Mouse (Mus musculus): ENCODE data around the gene Fmo2. TPM values are rescaled to one million over a fixed set of nuclear protein-coding genes. Genes with fewer than 3 reads are reported as not detected.

The Fmo2 gene
- polyA plus RNA-seq (2014; fragmentation: Nextera tagmentation; extraction: Ambion mirVana): 0.39 and 0.97 TPM in 2 replicates

DNA sequence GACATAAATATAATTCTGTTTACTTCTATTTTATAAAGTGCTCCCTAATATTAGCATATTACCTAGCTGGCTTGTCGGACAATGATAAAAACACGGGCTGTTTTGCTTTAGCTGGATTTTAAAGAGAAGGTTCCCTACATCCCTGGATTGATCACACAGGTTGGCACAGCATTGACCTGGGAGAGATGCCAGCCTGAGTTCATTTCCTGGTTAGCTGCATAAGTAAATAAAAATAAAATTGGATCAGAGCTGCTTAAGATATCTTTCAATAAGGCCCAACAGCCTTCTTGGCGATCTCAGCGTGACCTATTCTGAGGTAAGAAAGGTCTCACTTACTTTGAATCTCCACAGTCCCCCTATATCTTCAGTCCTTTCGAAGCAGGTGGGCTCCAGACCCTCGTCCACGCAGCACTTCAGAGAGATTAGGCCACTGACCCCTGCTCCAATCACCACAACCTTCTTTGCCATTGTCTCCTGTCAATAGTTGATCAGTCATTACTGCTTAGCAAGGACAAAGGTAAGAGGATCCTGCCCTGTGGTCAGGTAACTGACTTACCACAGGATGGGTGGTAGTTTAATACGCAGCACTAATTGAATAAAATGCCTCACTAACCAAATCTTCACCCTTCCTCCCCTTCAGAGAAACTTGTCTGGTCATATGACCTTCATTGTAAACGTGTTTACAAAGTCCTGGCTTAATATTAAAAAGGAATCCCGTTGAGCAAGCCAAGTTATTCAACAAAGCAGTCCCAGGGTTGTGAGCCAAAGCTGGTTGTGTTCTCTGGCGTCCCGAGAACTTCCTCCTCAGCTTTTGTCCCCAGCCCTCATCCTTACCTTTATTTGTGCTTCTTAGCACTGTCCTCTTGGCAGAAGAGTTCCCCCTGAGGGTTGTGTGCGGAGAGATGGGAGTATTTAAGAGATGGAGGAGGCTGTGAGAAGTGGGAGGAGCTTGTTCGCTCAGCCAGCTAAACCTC, at the start of gene Fmo2:
Gene Fmo2, minus strand, starts transcription at position 889 of the 974 bp plus-strand sequence.
- H3K9ac ChIP-seq (ENCODE audit: low read depth, low read length): no peak within 1 kb of the TSS
- H3K27me3 ChIP-seq (ENCODE audit: control insufficient read depth, insufficient read depth, low read length): no peaks in the 10 kb centered on the region
- H3K9me3 ChIP-seq (replicated peaks; ENCODE audit: control insufficient read depth, low read length): no peaks in the 10 kb centered on the region
- 66% methylated on average over 14 of the region's 14 CpGs for WGBS (ENCODE audit: insufficient replicate concordance)
- no peak within 1 kb of the TSS for H3K4me2 ChIP-seq
- H3K36me3 ChIP-seq (ENCODE audit: control insufficient read depth, insufficient read depth, low read length): no peaks in the 10 kb centered on the region
- no peak within 1 kb of the TSS for H3K4me3 ChIP-seq (ENCODE audit: low read depth, low read length)
- H3K27ac ChIP-seq (ENCODE audit: low read depth, low read length): no peak within 1 kb of the TSS
- no peaks in the 10 kb centered on the region for H3K4me1 ChIP-seq (ENCODE audit: control insufficient read depth, insufficient read depth, low read length)
- ATAC-seq (replicated peaks; ENCODE audit: insufficient number of reproducible peaks, low FRiP score, low TSS enrichment): no peak

DNA sequence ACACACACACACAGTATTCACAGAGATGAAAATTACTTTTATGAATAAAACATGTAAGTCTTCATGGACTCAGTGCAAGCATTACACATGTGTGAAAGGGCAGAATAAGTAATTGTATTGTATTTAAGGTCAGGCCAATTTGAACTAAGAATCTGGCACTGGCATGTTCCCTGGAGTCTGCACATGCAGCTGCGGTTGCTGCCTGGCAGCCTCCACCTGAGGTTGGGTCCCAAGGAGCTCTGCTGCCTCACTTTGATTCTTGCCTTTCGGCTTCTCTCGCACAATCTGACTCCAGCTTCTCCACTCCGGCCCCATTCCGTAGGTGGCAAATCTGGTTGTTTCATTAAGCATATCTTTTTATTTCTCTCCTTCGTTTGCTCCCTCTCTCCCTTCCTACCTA, 49.4 kb upstream of the Fmo2 start:
- Histone ChIP-seq H3K9ac (ENCODE audit: low read depth, low read length) (no peak overlapping the region), H3K27ac (ENCODE audit: low read depth, low read length) (no peak overlapping the region), H3K27me3 (ENCODE audit: control insufficient read depth, insufficient read depth, low read length) (no peaks in the 10 kb centered on the region), H3K4me3 (ENCODE audit: low read depth, low read length) (no peak overlapping the region), H3K9me3 (replicated peaks; ENCODE audit: control insufficient read depth, low read length) (no peaks in the 10 kb centered on the region), H3K4me2 (no peak overlapping the region), H3K4me1 (ENCODE audit: control insufficient read depth, insufficient read depth, low read length) (no peaks in the 10 kb centered on the region), H3K36me3 (ENCODE audit: control insufficient read depth, insufficient read depth, low read length) (no peaks in the 10 kb centered on the region)
- WGBS (ENCODE audit: insufficient replicate concordance): 90% methylated on average over 6 of the region's 6 CpGs
- no peak for ATAC-seq (replicated peaks; ENCODE audit: insufficient number of reproducible peaks, low FRiP score, low TSS enrichment)

DNA sequence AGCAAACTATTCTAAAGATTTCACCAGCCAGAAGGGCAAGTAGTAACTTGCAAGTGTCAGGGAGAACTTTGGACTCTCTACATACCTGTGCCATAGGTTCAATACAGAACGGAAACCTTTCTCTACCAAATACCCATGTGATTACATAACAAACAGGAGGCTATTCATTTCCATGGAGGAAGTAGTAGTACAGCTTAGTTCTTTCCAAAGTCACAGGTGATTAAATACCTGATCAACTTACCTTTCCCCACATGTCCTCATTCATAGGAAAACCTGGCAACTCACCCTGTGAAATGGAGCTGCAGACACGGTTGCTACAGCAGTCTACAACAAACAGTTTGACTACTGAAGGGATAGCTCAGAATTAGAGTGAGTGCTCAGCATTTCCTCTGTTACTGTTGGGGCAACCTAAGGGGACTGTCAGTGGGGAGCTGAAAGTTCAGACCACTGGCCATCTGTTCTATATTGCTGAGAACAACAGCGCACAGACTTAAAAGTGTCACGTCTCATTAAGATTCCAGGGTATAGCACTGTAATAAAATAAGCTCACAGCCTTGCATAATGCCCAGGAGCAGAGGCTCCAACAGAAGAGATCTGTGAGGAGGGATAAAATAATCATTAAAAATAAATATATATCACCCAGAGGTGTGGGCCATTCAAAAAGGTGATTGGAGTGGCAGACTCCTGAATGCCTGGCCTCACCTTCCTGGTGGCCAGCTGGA, 48.5 kb upstream of the Fmo2 start:
- Histone ChIP-seq H3K9me3 (replicated peaks; ENCODE audit: control insufficient read depth, low read length) (no peaks in the 10 kb centered on the region), H3K27me3 (ENCODE audit: control insufficient read depth, insufficient read depth, low read length) (no peaks in the 10 kb centered on the region), H3K4me2 (no peak overlapping the region), H3K9ac (ENCODE audit: low read depth, low read length) (no peak overlapping the region), H3K36me3 (ENCODE audit: control insufficient read depth, insufficient read depth, low read length) (no peaks in the 10 kb centered on the region), H3K4me3 (ENCODE audit: low read depth, low read length) (no peak overlapping the region), H3K27ac (ENCODE audit: low read depth, low read length) (no peak overlapping the region), H3K4me1 (ENCODE audit: control insufficient read depth, insufficient read depth, low read length) (no peaks in the 10 kb centered on the region)
- WGBS (ENCODE audit: insufficient replicate concordance): 72% methylated on average over 4 of the region's 4 CpGs
- no peak for ATAC-seq (replicated peaks; ENCODE audit: insufficient number of reproducible peaks, low FRiP score, low TSS enrichment)

DNA sequence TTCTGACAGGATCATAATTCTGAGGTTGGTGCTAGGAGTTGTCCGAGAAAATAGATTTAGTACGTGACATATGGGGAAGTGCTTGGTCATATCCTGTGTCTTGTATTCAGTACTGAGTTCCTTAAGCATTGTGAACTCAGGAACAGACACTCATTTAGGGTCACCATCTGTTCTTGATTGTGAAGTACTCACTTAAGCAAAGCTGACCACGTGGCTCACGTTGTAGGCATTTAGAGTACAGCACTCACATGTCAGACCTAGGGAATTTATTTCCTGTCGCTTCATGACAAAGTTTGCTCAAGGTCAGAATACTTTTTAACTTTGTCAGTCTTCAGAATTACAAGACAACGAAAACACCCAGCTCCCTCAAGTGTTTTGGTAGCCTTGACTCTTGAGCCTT, 45.2 kb upstream of the Fmo2 start:
- Histone ChIP-seq H3K4me2 (no peak overlapping the region), H3K27me3 (ENCODE audit: control insufficient read depth, insufficient read depth, low read length) (no peaks in the 10 kb centered on the region), H3K4me3 (ENCODE audit: low read depth, low read length) (no peak overlapping the region), H3K9me3 (replicated peaks; ENCODE audit: control insufficient read depth, low read length) (no peaks in the 10 kb centered on the region), H3K36me3 (ENCODE audit: control insufficient read depth, insufficient read depth, low read length) (no peaks in the 10 kb centered on the region), H3K27ac (ENCODE audit: low read depth, low read length) (no peak overlapping the region), H3K9ac (ENCODE audit: low read depth, low read length) (no peak overlapping the region), H3K4me1 (ENCODE audit: control insufficient read depth, insufficient read depth, low read length) (no peaks in the 10 kb centered on the region)
- WGBS (ENCODE audit: insufficient replicate concordance): 64% methylated on average over 6 of the region's 6 CpGs
- no peak for ATAC-seq (replicated peaks; ENCODE audit: insufficient number of reproducible peaks, low FRiP score, low TSS enrichment)

DNA sequence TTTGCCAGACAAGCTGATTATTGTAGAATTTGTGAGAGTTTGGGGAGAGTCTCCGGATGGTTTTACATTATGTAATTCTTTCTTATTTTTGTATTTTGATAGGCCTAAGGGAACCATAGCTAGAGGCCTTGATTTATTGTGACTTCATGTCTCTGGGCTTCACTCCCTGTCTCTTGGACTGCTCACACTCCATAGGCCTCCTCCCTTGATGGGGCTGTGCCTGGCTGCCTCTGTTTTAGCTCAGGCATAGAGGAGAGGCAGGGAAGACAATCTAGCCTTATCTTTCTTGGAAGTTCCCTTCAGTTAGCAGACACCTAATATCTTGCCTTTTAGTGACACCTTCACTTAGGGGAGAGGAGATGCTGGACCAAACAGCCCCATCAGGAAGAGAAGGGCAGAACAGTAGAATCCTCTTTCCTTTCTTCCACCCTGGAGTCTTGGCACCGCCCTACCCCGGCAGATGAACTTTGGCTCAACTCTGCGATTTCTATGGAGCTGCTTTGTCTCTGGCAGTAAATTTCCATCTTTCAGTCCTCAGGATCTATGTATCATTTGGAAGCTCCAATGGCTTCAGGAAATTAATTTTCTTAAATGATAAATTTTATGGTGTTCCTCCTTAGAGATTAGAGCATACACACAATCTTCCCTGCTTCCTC, 40.3 kb upstream of the Fmo2 start:
- Histone ChIP-seq H3K27ac (ENCODE audit: low read depth, low read length) (no peak overlapping the region), H3K9me3 (replicated peaks; ENCODE audit: control insufficient read depth, low read length) (no peaks in the 10 kb centered on the region), H3K4me1 (ENCODE audit: control insufficient read depth, insufficient read depth, low read length) (no peaks in the 10 kb centered on the region), H3K36me3 (ENCODE audit: control insufficient read depth, insufficient read depth, low read length) (no peaks in the 10 kb centered on the region), H3K4me3 (ENCODE audit: low read depth, low read length) (no peak overlapping the region), H3K4me2 (no peak overlapping the region), H3K27me3 (ENCODE audit: control insufficient read depth, insufficient read depth, low read length) (no peaks in the 10 kb centered on the region), H3K9ac (ENCODE audit: low read depth, low read length) (no peak overlapping the region)
- ATAC-seq (replicated peaks; ENCODE audit: insufficient number of reproducible peaks, low FRiP score, low TSS enrichment): no peak
- 91% methylated on average over 4 of the region's 4 CpGs for WGBS (ENCODE audit: insufficient replicate concordance)

DNA sequence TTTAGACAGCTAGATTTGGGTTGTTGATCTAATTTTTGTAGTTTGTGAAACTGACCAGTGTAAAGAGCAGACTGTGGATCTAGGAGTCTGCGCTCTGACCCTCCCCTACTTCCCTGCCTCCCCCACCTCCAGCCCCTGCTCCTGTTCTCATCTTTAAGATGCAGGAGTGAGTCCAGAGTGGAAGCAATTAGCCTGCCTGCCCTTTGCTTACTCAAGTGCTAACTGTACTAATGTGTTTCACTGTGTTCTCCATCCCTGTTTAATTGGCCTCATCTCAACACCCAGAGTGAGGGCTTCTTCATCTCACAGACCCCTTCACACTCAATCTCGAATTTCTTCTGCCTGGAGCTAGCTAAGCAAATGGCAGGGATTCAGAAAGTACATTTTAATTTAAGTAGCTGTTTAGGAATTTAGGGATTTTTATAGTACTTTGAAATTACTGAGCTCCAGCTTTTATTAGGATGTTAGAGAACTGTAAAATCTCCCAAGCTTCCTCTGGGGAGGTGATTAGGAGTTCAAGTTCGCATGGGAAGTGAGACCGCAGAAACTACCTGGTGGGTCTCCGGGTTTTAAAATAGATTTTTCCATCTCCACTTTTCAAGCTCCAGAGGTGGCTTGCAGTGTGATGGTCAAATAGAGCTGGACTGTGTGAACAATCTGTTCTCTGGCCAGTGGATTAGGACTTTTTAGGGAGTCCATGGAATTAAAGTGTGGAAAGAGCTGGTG, 39.6 kb upstream of the Fmo2 start:
- H3K4me1 ChIP-seq (ENCODE audit: control insufficient read depth, insufficient read depth, low read length): no peaks in the 10 kb centered on the region
- no peak overlapping the region for H3K4me2 ChIP-seq
- no peaks in the 10 kb centered on the region for H3K36me3 ChIP-seq (ENCODE audit: control insufficient read depth, insufficient read depth, low read length)
- no peak overlapping the region for H3K4me3 ChIP-seq (ENCODE audit: low read depth, low read length)
- ATAC-seq (replicated peaks; ENCODE audit: insufficient number of reproducible peaks, low FRiP score, low TSS enrichment): no peak
- H3K27me3 ChIP-seq (ENCODE audit: control insufficient read depth, insufficient read depth, low read length): no peaks in the 10 kb centered on the region
- H3K9ac ChIP-seq (ENCODE audit: low read depth, low read length): no peak overlapping the region
- H3K9me3 ChIP-seq (replicated peaks; ENCODE audit: control insufficient read depth, low read length): no peaks in the 10 kb centered on the region
- no peak overlapping the region for H3K27ac ChIP-seq (ENCODE audit: low read depth, low read length)
- 73% methylated on average over 5 of the region's 5 CpGs for WGBS (ENCODE audit: insufficient replicate concordance)

DNA sequence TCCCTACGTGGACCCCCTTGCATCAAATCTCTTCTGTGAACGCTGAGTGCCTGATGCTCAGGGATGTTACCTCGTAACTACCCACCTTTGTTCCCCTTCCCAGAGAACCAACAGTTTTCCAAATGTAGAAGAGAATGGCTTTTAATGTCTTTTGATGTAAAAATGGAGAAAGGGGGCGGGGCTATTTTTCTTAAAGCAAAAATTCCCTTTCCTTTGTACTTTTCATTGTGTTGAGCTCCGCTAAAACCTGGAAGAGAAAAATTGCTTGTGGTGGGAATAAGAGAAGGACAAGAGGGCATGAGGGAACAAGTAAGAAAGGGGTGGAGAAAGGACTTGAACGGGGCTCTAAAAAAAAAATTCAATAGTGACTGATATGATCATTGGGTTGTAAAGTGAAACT, 38.9 kb upstream of the Fmo2 start, which contains the start of gene Fmo6:
Gene Fmo6, minus strand, starts transcription at position 101 of the 400 bp plus-strand sequence.
- Histone ChIP-seq H3K27me3 (ENCODE audit: control insufficient read depth, insufficient read depth, low read length) (no peaks in the 10 kb centered on the region), H3K9me3 (replicated peaks; ENCODE audit: control insufficient read depth, low read length) (no peaks in the 10 kb centered on the region), H3K9ac (ENCODE audit: low read depth, low read length) (no peak within 1 kb of the TSS), H3K27ac (ENCODE audit: low read depth, low read length) (no peak within 1 kb of the TSS), H3K4me2 (no peak within 1 kb of the TSS), H3K4me1 (ENCODE audit: control insufficient read depth, insufficient read depth, low read length) (no peaks in the 10 kb centered on the region), H3K4me3 (ENCODE audit: low read depth, low read length) (no peak within 1 kb of the TSS), H3K36me3 (ENCODE audit: control insufficient read depth, insufficient read depth, low read length) (no peaks in the 10 kb centered on the region)
- ATAC-seq (replicated peaks; ENCODE audit: insufficient number of reproducible peaks, low FRiP score, low TSS enrichment): no peak
- WGBS (ENCODE audit: insufficient replicate concordance): 80% methylated on average over 6 of the region's 6 CpGs

All from heart, embryonic 11.5 days (tissue).